Mouse (Mus musculus): ENCODE results near the gene Cpa2. TPM values are rescaled to one million over a fixed set of nuclear protein-coding genes. Genes with fewer than 3 reads are reported as not detected.

Cpa2 gene
- polyA plus RNA-seq, 1 experiment from 2014 or later: 11.3 TPM

DNA sequence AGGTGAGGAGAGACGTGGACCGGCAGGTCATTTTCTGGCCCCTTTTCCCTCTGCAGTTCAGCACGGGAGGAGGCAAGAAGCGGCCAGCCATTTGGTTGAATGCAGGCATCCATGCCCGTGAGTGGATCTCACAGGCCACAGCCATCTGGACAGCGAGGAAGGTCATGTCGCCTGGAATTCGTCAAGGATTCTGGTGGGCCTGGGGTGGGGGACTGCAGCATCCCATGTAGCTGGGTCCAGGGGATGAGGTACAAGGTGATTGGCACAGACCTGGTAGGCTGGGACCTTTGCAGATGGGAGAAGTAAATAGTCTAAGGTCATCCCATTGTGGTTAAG, 39.4 kb downstream of the Cpa2 start:
- DNase-seq (ENCODE audit: low spot score) (no peak), ATAC-seq (ENCODE audit: insufficient read depth, low FRiP score, low TSS enrichment) (peak; percentile 16; the same call in 1 of the 2 replicates)
- WGBS: 34% methylated on average over 8 of the region's 8 CpGs
- Histone ChIP-seq H3K9ac (ENCODE audit: low read length) (no peak overlapping the region), H3K27me3 (ENCODE audit: control insufficient read depth, insufficient read depth, low read length) (no peaks in the 10 kb centered on the region), H3K27ac (ENCODE audit: low read depth, low read length) (peak overlapping the region; percentile 75), H3K4me2 (ENCODE audit: low read depth) (no peak overlapping the region), H3K4me1 (ENCODE audit: control insufficient read depth, insufficient read depth, low read length) (peaks cover 12% of the 10 kb centered on the region), H3K4me3 (ENCODE audit: low read depth, low read length) (no peak overlapping the region), H3K36me3 (ENCODE audit: control insufficient read depth, insufficient read depth, low read length) (no peaks in the 10 kb centered on the region), H3K9me3 (ENCODE audit: control insufficient read depth, low read length) (no peaks in the 10 kb centered on the region)

DNA sequence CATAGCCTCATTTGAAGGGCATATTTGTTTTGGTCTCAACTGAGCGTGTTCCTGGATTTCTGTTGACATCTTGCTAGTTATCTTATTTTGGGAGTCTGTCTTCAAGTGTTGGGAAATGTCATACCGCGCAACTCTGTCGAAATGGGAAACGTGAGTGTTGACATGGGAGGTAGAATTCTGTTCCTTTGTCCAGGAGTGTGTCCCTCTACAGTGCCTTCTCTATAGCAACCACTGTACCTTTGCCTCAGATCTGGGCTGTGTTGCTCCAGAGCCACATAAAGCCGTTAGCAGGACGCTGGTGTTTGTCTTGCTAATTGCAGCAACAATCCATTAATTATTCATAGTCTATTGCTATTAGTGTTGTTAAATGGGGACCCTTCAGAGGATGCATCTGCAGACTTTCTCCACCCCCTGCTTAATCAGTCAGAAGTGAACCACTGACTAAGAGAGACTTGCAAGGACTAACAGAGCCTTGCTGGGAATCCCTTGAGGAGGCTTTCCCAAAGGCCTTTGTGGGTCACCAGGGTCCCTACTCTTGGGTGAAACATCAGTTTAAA, 45.6 kb downstream of the Cpa2 start:
- Histone ChIP-seq H3K9ac (ENCODE audit: low read length) (no peak overlapping the region), H3K27ac (ENCODE audit: low read depth, low read length) (no peak overlapping the region), H3K4me2 (ENCODE audit: low read depth) (no peak overlapping the region), H3K9me3 (ENCODE audit: control insufficient read depth, low read length) (no peaks in the 10 kb centered on the region), H3K36me3 (ENCODE audit: control insufficient read depth, insufficient read depth, low read length) (no peaks in the 10 kb centered on the region), H3K27me3 (ENCODE audit: control insufficient read depth, insufficient read depth, low read length) (no peaks in the 10 kb centered on the region), H3K4me3 (ENCODE audit: low read depth, low read length) (no peak overlapping the region), H3K4me1 (ENCODE audit: control insufficient read depth, insufficient read depth, low read length) (peaks cover 6% of the 10 kb centered on the region; the same call in 1 of the 2 replicates)
- 67% methylated on average over 7 of the region's 7 CpGs for WGBS
- ATAC-seq (ENCODE audit: insufficient read depth, low FRiP score, low TSS enrichment) (no peak), DNase-seq (ENCODE audit: low spot score) (no peak)

DNA sequence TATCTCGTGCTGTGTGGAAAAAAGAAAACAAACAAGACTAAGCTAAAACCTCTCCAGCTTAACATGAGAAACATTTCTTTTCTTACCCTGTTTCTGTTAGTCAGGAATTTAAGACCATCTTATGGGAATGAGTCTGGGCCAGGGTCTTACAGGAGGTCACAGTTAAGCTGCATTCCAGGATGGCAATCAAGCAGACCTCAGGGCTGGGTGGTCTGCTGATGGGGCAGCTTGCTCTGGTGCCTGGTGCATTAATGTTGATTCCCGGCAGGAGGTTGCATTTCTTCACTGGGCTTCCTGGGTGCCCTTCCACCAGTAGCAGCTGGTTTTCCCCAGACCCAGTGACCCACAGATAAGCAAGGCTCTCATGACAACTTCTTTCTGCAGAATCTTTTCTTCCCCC, 48.4 kb downstream of the Cpa2 start:
- no peak for DNase-seq (ENCODE audit: low spot score)
- no peak overlapping the region for H3K4me3 ChIP-seq (ENCODE audit: low read depth, low read length)
- no peaks in the 10 kb centered on the region for H3K9me3 ChIP-seq (ENCODE audit: control insufficient read depth, low read length)
- 47% methylated on average over 2 of the region's 2 CpGs for WGBS
- ATAC-seq (ENCODE audit: insufficient read depth, low FRiP score, low TSS enrichment): no peak
- H3K36me3 ChIP-seq (ENCODE audit: control insufficient read depth, insufficient read depth, low read length): no peaks in the 10 kb centered on the region
- peaks cover 6% of the 10 kb centered on the region; the same call in 1 of the 2 replicates for H3K4me1 ChIP-seq (ENCODE audit: control insufficient read depth, insufficient read depth, low read length)
- H3K27ac ChIP-seq (ENCODE audit: low read depth, low read length): no peak overlapping the region
- H3K27me3 ChIP-seq (ENCODE audit: control insufficient read depth, insufficient read depth, low read length): no peaks in the 10 kb centered on the region
- H3K9ac ChIP-seq (ENCODE audit: low read length): no peak overlapping the region
- no peak overlapping the region for H3K4me2 ChIP-seq (ENCODE audit: low read depth)

DNA sequence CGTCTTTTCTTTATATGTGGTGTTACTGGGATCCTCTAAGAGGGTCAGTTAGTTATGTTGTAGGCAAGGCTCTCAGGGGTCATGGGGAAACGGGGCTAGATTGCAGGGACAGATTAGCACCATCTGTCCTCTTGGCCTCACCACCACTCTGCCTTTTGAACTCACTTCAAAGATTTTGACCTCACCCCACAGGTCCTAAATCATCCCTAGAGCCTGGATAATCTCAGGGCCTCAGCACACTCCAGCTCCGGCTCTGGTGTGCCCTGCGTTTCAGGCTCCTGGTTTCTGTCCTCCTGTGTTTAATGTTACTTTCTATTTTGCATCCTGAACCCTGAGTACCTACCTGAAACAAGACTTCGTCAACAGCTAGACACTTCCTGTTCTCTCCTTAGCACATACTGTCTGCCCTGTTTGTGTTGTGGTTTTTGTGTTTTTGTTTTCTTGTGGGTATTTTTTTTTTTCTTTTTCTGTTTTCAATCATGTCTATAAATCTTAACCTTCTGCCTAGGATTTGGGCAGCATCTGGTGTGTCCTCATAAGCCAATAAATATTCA, 50.5 kb downstream of the Cpa2 start:
- Histone ChIP-seq H3K36me3 (ENCODE audit: control insufficient read depth, insufficient read depth, low read length) (no peaks in the 10 kb centered on the region), H3K4me3 (ENCODE audit: low read depth, low read length) (no peak overlapping the region), H3K27me3 (ENCODE audit: control insufficient read depth, insufficient read depth, low read length) (no peaks in the 10 kb centered on the region), H3K4me1 (ENCODE audit: control insufficient read depth, insufficient read depth, low read length) (peaks cover 10% of the 10 kb centered on the region; the same call in 1 of the 2 replicates), H3K4me2 (ENCODE audit: low read depth) (no peak overlapping the region), H3K9me3 (ENCODE audit: control insufficient read depth, low read length) (no peaks in the 10 kb centered on the region), H3K9ac (ENCODE audit: low read length) (no peak overlapping the region), H3K27ac (ENCODE audit: low read depth, low read length) (no peak overlapping the region)
- ATAC-seq (ENCODE audit: insufficient read depth, low FRiP score, low TSS enrichment) (no peak), DNase-seq (ENCODE audit: low spot score) (no peak)
- 43% methylated on average over 5 of the region's 5 CpGs for WGBS

DNA sequence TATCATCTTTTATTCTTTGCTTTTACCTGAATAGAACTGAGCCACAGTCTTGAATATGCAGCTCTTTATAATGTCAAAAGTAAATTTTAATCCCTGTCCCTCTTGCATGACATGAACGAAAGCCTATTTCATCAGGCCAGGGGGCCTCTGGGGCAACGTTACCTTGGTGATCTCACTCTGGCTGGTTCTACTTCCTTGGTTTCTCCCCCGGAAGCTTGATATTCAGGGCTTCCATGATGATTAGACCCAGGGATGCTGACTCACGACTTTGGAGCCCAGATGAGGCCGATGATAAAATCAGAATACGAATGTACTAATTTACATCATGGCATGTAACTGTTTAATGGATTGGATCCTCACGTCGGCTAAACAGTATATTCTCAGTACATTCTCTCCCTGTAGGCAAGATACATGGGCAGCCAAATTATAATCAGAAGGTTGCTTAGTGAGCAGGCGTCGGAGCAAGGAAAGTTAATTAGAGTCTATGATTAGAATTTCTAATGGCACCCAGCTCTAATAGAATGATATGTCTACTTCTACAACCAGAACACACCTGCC, 51.1 kb downstream of the Cpa2 start:
- H3K27me3 ChIP-seq (ENCODE audit: control insufficient read depth, insufficient read depth, low read length): no peaks in the 10 kb centered on the region
- H3K36me3 ChIP-seq (ENCODE audit: control insufficient read depth, insufficient read depth, low read length): no peaks in the 10 kb centered on the region
- peaks cover 4% of the 10 kb centered on the region; the same call in 1 of the 2 replicates for H3K4me1 ChIP-seq (ENCODE audit: control insufficient read depth, insufficient read depth, low read length)
- 70% methylated on average over 10 of the region's 10 CpGs for WGBS
- H3K9me3 ChIP-seq (ENCODE audit: control insufficient read depth, low read length): no peaks in the 10 kb centered on the region
- H3K27ac ChIP-seq (ENCODE audit: low read depth, low read length): no peak overlapping the region; the same call in 1 of the 2 replicates
- ATAC-seq (ENCODE audit: insufficient read depth, low FRiP score, low TSS enrichment) (no peak), DNase-seq (ENCODE audit: low spot score) (no peak)
- H3K4me3 ChIP-seq (ENCODE audit: low read depth, low read length): no peak overlapping the region
- H3K4me2 ChIP-seq (ENCODE audit: low read depth): no peak overlapping the region
- no peak overlapping the region for H3K9ac ChIP-seq (ENCODE audit: low read length)

DNA sequence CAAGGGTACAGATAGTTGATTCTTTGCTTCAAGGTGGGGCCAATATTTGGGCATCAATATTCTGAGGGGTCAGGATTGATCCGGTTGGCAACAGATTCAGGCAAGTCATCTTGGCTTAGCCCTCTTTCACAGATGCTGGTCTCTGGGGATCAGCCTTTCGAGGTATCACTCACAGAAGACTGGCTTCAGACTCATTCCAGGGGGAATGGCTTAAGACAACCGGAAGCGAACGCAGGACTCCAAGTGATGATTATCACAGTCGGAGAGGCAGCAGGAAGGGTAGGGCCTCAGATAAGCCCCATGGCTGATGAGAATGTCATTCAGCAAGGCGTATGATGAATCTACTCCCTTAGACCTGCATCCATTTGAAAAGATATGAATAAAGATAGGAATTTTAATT, 53.0 kb downstream of the Cpa2 start:
- DNase-seq (ENCODE audit: low spot score): no peak
- no peaks in the 10 kb centered on the region for H3K27me3 ChIP-seq (ENCODE audit: control insufficient read depth, insufficient read depth, low read length)
- H3K9me3 ChIP-seq (ENCODE audit: control insufficient read depth, low read length): no peaks in the 10 kb centered on the region
- H3K9ac ChIP-seq (ENCODE audit: low read length): no peak overlapping the region
- H3K4me2 ChIP-seq (ENCODE audit: low read depth): no peak overlapping the region
- ATAC-seq (ENCODE audit: insufficient read depth, low FRiP score, low TSS enrichment): no peak
- WGBS: 75% methylated on average over 7 of the region's 7 CpGs
- H3K4me3 ChIP-seq (ENCODE audit: low read depth, low read length): no peak overlapping the region
- H3K4me1 ChIP-seq (ENCODE audit: control insufficient read depth, insufficient read depth, low read length): peaks cover 7% of the 10 kb centered on the region; the same call in 1 of the 2 replicates
- H3K36me3 ChIP-seq (ENCODE audit: control insufficient read depth, insufficient read depth, low read length): no peaks in the 10 kb centered on the region
- H3K27ac ChIP-seq (ENCODE audit: low read depth, low read length): no peak overlapping the region

DNA sequence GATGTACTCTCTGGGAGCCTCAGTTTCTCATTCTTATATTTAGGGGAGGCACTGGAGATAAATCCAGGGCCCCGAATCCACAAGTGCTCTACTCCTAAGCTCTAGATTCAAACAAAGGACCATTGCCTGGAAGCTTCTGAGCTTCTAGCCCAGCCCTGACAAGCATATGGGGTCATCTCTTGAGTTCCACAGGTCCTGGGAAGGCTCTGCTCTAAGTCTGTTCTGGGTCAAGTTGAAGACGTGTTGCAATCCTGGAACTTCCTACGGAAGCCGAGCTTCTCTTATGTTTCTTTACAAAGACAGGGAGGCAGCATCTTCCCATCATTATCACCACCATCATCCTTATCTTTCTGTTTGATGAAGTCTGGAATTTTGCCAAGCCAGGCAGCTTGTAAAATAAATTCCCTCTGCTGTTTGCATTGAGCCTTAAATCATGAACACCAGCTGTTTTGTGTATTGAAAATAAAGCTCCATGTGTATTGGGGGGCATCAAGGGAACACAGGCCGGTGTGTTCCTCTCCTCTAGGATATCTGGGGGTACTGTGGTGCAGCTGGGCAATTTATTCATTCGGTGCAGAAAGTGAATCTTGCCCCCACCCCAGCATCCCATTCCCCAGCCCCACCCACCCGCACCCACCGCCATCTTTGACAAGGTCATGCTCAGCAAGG, 55.0 kb downstream of the Cpa2 start:
- no peaks in the 10 kb centered on the region for H3K36me3 ChIP-seq (ENCODE audit: control insufficient read depth, insufficient read depth, low read length)
- H3K4me2 ChIP-seq (ENCODE audit: low read depth): no peak overlapping the region
- no peak overlapping the region for H3K9ac ChIP-seq (ENCODE audit: low read length)
- DNase-seq (ENCODE audit: low spot score): no peak
- no peak overlapping the region for H3K27ac ChIP-seq (ENCODE audit: low read depth, low read length)
- H3K27me3 ChIP-seq (ENCODE audit: control insufficient read depth, insufficient read depth, low read length): no peaks in the 10 kb centered on the region
- H3K9me3 ChIP-seq (ENCODE audit: control insufficient read depth, low read length): no peaks in the 10 kb centered on the region
- H3K4me1 ChIP-seq (ENCODE audit: control insufficient read depth, insufficient read depth, low read length): peaks cover 7% of the 10 kb centered on the region; the same call in 1 of the 2 replicates
- 94% methylated on average over 8 of the region's 8 CpGs for WGBS
- no peak for ATAC-seq (ENCODE audit: insufficient read depth, low FRiP score, low TSS enrichment)
- no peak overlapping the region for H3K4me3 ChIP-seq (ENCODE audit: low read depth, low read length)

DNA sequence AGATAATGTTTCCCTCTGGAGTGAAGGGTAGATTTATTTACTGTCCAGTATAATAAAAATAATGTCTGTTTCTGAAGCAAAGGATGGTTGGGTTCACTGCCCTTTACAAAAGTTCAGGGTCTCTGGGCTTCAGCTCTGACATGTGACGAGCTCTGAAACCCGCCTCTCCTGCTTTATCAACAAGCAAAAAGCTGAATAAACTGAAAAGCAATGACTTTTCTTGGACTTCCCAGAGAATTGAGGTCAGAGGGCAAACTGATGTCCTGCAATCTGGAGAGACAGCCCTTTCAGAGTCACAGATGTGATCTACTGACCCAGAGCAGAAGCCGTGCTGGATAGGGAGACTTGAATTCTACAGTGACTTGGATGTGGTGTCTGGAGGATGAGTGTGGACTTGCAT, 58.7 kb downstream of the Cpa2 start:
- Histone ChIP-seq H3K36me3 (ENCODE audit: control insufficient read depth, insufficient read depth, low read length) (no peaks in the 10 kb centered on the region), H3K27me3 (ENCODE audit: control insufficient read depth, insufficient read depth, low read length) (no peaks in the 10 kb centered on the region), H3K9me3 (ENCODE audit: control insufficient read depth, low read length) (no peaks in the 10 kb centered on the region), H3K4me3 (ENCODE audit: low read depth, low read length) (no peak overlapping the region), H3K9ac (ENCODE audit: low read length) (no peak overlapping the region), H3K4me1 (ENCODE audit: control insufficient read depth, insufficient read depth, low read length) (peaks cover 12% of the 10 kb centered on the region; the same call in 1 of the 2 replicates), H3K4me2 (ENCODE audit: low read depth) (no peak overlapping the region), H3K27ac (ENCODE audit: low read depth, low read length) (0 out of 2 replicates have a peak overlapping the region, but pooled peaks have one; percentile 27)
- WGBS: 40% methylated on average over 3 of the region's 3 CpGs
- DNase-seq (ENCODE audit: low spot score) (no peak), ATAC-seq (ENCODE audit: insufficient read depth, low FRiP score, low TSS enrichment) (no peak)

Data from neural tube, embryonic 11.5 days (tissue).